Mouse (Mus musculus) megakaryocyte, embryonic 14.5 days (primary cell): ENCODE measurements at regions not wholly inside any gene's neighbourhood (a gene's known extent, or its start where the extent isn't known, plus 50 kb on each side); places are given as distances from the start of the nearest gene placed in this dataset.

Experiments used
- FLI1 ChIP-seq: IDR thresholded peaks from 2 replicates; pipeline ENCODE4 v1.6.1; 2012; ENCODE audit warnings: low read length, inconsistent platforms, mixed read lengths
- GATA1 ChIP-seq: IDR thresholded peaks from 3 replicates; pipeline ENCODE4 v1.6.1; 2012; ENCODE audit warnings: mixed read lengths, low read length, inconsistent platforms, borderline replicate concordance

GRCm38 (mm10) chr13:44339061-44339741 lies 390.1 kb upstream of the Jarid2 start:
- TF ChIP-seq GATA1 (no peak), FLI1 (no peak)
